Mouse (Mus musculus): ENCODE results near the gene Eif1ad.

DNA sequence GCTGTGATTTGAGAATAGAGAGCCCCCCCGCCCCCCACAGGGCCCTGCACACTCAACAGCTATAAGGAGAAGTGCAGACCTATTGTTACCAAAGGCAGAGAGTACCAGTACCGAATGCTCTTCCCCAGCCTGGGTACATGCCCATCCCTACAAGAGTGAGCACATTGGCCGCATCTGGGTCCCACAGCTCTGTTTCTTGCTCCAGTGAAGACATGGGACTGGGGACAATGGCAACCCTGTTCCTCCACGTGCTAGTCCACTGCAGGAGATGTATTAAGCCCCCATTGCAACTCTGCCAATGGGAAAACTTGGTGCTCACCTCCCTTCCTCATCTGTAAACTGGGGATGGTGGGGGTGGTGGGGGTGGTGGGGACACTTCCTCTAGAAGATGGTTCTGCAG, 47.3 kb downstream of the Eif1ad start:
- TF ChIP-seq NANOG (IDR thresholded peaks at IDR 0.05; ENCODE audit: borderline replicate concordance, low read length) (no peak), CTCF (conservative IDR thresholded peaks at IDR 0.05; ENCODE audit: low read length) (no peak)
